7 mouse cellular contexts compared by ENCODE assay signal in the genomic region with DNA sequence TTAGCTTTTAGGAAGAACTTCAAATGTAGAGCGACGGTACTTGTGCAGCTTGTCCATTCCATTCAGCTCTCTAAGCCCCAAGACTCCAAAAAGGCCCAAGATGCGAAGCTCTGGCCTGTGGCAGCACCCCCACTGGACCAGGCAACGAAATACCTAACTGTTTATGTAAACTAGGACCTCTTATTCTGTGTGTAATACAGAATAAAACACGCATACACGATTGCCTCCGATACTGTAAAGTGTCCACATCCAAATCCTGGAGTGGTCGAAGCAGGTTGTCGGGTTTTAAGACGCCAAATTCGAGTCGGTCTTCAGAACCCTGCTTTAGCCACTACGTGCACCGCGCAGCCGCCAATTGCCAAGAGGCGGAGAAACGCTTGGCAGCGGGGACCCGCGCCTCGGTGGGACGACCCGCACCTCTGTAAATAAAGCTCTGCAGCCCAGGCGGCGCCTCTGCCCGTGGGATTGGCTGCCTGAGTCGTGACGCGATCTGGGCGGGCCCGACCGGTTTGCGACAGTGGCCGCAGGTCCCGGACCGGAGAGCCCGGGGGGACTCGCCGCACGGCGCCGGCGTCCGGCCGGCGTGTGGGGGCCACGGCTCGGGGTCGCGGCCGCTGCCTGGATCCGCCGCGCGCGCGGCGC. TPM values are rescaled to one million over a fixed set of nuclear protein-coding genes. Genes with fewer than 3 reads are reported as not detected.
DNase-seq lines count a peak whose midpoint lies in the region; ATAC-seq lines count a peak whose summit lies in the region.

A gene (plus strand): TSS at position 462 of the 642 bp plus-strand sequence.

- peak within 1 kb of the TSS; percentile 84 for H3K4me3 ChIP-seq in intestine, embryonic 15.5 days (replicated peaks)
- peak within 1 kb of the TSS; percentile 86 for H3K4me3 ChIP-seq in midbrain, embryonic 10.5 days

- peak; percentile 97 for ATAC-seq in intestine, embryonic 15.5 days

- WGBS in intestine, embryonic 15.5 days = under 1% methylated on average over 59 of the region's 59 CpGs
- under 1% methylated on average over 59 of the region's 59 CpGs for WGBS in midbrain, embryonic 10.5 days

- H3K4me1 ChIP-seq in intestine, embryonic 15.5 days (replicated peaks) = 0 out of 2 replicates have a peak, but pooled peaks cover 4% of the 10 kb centered on the region
- H3K4me1 ChIP-seq in midbrain, embryonic 10.5 days = peaks cover 18% of the 10 kb centered on the region

- H3K9me3 ChIP-seq in intestine, embryonic 15.5 days = no peaks in the 10 kb centered on the region
- peaks cover 10% of the 10 kb centered on the region; the same call in 1 of the 2 replicates for H3K9me3 ChIP-seq in midbrain, embryonic 10.5 days (replicated peaks)

- intact Hi-C loops in gastrocnemius, postnatal 36 days (cut with DNase I) = loop anchor here (5.0 kb wide), 1 partner anchor 103 kb away; a partner anchor contains a TSS
- intact Hi-C loops in left cerebral cortex, postnatal 25 days (cut with DNase I) = loop anchor here (5.0 kb wide), 1 partner anchor 103 kb away; a partner anchor contains a TSS

- no peaks in the 10 kb centered on the region for H3K27me3 ChIP-seq in intestine, embryonic 15.5 days (replicated peaks)
- peaks cover 14% of the 10 kb centered on the region for H3K27me3 ChIP-seq in midbrain, embryonic 10.5 days (ENCODE audit: low read depth, poor library complexity, severe bottlenecking)

- peak within 1 kb of the TSS; percentile 30; the same call in 1 of the 2 replicates for H3K27ac ChIP-seq in intestine, embryonic 15.5 days
- peak within 1 kb of the TSS; percentile 90 for H3K27ac ChIP-seq in midbrain, embryonic 10.5 days (replicated peaks)

- peak within 1 kb of the TSS; percentile 65 for H3K9ac ChIP-seq in intestine, embryonic 15.5 days

- DNase-seq in adrenal gland, adult (ENCODE audit: inconsistent age in 2 of 2, low spot score in 1 of 2) = peak; percentile 96 to 98
- peak; percentile 94 for DNase-seq in embryo, embryonic 11 days
- DNase-seq in gastrocnemius, postnatal 36 days = peak; percentile 86
- DNase-seq in left cerebral cortex, postnatal 25 days (ENCODE audit: low spot score in 2 of 2) = peak; percentile 88 to 90
- peak; percentile 94 for DNase-seq in midbrain, embryonic 10.5 days (ENCODE audit: low spot score)
- peak; percentile 74 for DNase-seq in right cerebral cortex, postnatal 4 days

- H3K36me3 ChIP-seq in intestine, embryonic 15.5 days = no peaks in the 10 kb centered on the region
- H3K36me3 ChIP-seq in midbrain, embryonic 10.5 days = no peaks in the 10 kb centered on the region

- peak within 1 kb of the TSS; percentile 78 for H3K4me2 ChIP-seq in intestine, embryonic 15.5 days (replicated peaks)

RNA-seq across cellular contexts. Expression of the gene that starts here (rescaled TPM):
- 1 to 10 TPM; 5.6 to 8.8 TPM for total RNA-seq in gastrocnemius, postnatal 36 days (2021)
- 21.9 and 26.6 TPM in 2 replicates for polyA plus RNA-seq in intestine, embryonic 15.5 days (2015; fragmentation: Nextera tagmentation; extraction: Ambion mirVana)
- 10 to 100 TPM in 1 of 2 experiments, 1 to 10 TPM in 1; 9.5 to 12.2 TPM for total RNA-seq in left cerebral cortex, postnatal 25 days (2021)
- polyA plus RNA-seq in midbrain, embryonic 10.5 days (2016; fragmentation: Nextera tagmentation; extraction: Ambion mirVana) = 24.2 and 24.6 TPM in 2 replicates

Comparison
In these comparisons a context has a peak if more than half of its experiments do, and no peak if none do; other contexts are left out.
1. Peak in every context shown above with its lines: DNase-seq, ATAC-seq, H3K4me3 ChIP-seq and H3K27ac ChIP-seq.